Mouse (Mus musculus) gastrocnemius, adult 2 months (tissue): ENCODE measurements at regions not wholly inside any gene's neighbourhood (a gene's known extent, or its start where the extent isn't known, plus 50 kb on each side); places are given as distances from the start of the nearest gene placed in this dataset.

Experiments
- DNase-seq: peaks from one replicate; pipeline ENCODE4 v3.0.0; 2022
- H3K27ac ChIP-seq: fragments of 200-600 bp; 2 replicates; pipeline ENCODE4 v1.8.1; 2022; ENCODE audit warnings: mild to moderate bottlenecking
- H3K4me3 ChIP-seq: fragments of 200-600 bp; 2 replicates; pipeline ENCODE4 v1.8.1; 2022; ENCODE audit warnings: mild to moderate bottlenecking, moderate library complexity
- CTCF ChIP-seq: fragments of 200-600 bp; IDR thresholded peaks from 2 replicates; pipeline ENCODE4 v1.8.1; 2022; ENCODE audit warnings: antibody characterized with exemption, mild to moderate bottlenecking, moderate library complexity
- intact Hi-C: fragments of 180-260 bp; cut with DNase I; formaldehyde crosslinking; loops from one replicate; pipeline ENCODE4 v1.15.1; 2025

GRCm38 (mm10) chr9:76896347-76896746 is 149.2 kb downstream of the Tinag start:
- Histone ChIP-seq H3K27ac (no peak overlapping the region), H3K4me3 (no peak overlapping the region)
- TF ChIP-seq CTCF: no peak
- intact Hi-C loops: no loop called here
- DNase-seq: no peak

DNA sequence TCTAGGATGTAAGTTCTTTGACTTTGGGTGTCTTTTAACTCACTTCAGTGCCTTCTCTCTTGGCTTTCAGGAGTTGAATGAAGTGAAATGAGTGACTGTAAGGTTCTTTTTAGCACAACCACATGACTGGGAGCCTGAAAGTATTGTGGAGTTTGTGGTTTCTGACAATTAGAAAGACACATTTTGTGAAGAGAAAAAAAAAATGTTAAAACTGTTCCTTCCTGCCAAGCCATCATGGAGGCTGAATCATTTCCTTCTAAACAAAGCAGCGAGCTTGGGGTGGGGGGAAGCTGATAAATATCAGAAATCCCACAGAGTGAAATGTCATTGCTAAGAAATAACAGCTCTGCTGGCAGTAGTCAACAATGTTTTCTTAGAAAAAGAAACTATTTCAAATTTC is 163.8 kb downstream of the Tinag start:
- no peak overlapping the region for H3K27ac ChIP-seq
- H3K4me3 ChIP-seq: no peak overlapping the region
- intact Hi-C loops: no loop called here
- no peak for DNase-seq
- no peak for TF ChIP-seq CTCF

DNA sequence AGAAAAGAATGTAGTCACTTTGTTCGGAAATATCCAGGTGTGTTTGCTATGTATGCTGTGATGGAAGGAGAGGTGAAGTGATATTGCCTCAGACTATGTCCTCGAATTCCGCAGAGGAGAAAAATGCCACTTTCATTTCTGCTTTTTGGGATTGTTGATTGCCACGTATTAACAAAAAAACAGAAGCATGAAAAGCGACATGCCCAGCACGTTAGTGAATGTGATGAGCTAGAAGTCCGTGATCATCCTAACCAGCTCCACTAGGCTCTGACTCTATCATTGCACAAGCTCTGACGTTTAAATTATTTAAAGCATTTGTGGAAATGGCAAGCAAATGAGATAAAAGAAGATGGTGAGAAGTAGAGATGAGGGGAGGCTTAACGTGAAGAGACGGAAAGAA is 169.6 kb downstream of the Tinag start:
- H3K4me3 ChIP-seq: no peak overlapping the region
- TF ChIP-seq CTCF: no peak
- H3K27ac ChIP-seq: no peak overlapping the region
- intact Hi-C loops: no loop called here
- no peak for DNase-seq

DNA sequence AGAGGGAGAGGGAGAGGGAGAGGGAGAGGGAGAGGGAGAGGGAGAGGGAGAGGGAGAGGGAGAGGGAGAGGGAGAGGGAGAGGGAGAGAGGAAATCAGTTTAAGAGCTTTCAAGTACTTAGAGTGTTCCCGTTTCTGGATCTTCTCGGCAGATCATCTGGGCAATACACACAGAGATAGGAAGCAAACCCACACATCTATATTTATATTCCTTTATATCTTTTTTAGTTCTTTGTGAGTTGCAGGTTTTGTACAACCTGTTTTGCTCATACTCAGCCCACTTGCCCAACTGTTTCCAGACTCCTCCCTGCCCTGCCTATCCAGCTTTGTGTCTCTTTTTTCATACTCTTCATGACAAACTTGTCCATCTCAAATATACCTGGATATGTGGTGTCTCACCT is 173.2 kb downstream of the Tinag start:
- Histone ChIP-seq H3K4me3 (no peak overlapping the region), H3K27ac (no peak overlapping the region)
- intact Hi-C loops: no loop called here
- DNase-seq: no peak
- no peak for TF ChIP-seq CTCF

DNA sequence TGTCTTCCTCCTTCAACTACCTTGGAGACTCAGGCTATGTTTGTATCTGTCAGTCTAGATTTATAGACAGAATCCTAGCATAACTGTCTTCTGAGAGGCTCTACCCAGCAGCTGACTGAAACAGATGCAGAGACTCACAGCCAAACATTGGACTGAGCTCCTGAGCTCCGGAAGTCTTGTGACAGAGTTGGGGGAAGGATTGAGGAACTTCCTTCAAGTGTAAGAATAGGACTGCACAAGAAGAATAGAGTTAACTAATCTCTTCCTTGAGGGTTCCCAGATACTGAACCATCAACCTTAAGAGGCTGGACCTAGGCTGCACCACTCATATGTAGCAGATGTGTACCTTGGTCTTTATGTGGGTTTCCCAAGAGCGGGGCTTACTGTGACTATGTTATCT is 176.0 kb downstream of the Tinag start:
- intact Hi-C loops: no loop called here
- H3K4me3 ChIP-seq: no peak overlapping the region
- no peak overlapping the region for H3K27ac ChIP-seq
- DNase-seq: peak; percentile 11
- TF ChIP-seq CTCF: no peak

- H3K4me3 ChIP-seq: no peak overlapping the region
- TF ChIP-seq CTCF: no peak
- DNase-seq: no peak
- H3K27ac ChIP-seq: no peak overlapping the region
- intact Hi-C loops: no loop called here
These were observed 177.0 kb downstream of the Tinag start for GRCm38 (mm10) chr9:76868633-76869032.

GRCm38 (mm10) chr9:76822173-76822572 is 223.4 kb downstream of the Tinag start:
- DNase-seq: no peak
- Histone ChIP-seq H3K27ac (no peak overlapping the region), H3K4me3 (no peak overlapping the region)
- no peak for TF ChIP-seq CTCF
- intact Hi-C loops: no loop called here

DNA sequence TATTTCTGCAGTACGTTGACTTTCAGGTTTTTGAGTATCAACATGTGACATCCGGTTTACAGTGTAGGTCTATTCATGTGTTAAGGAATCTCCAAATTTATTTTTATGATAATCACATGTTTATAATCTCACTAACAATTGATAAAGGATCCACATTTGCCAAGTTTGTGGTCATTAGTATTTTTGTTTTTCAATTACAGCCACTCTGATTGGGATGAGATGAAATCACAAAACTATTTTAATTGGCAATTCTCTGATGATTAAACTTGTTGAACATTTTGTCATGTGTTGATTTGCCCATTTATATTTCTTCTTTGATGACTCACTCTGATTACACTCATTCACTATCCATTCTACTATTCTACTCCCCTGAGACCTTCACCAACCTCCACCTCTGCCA is 228.0 kb upstream of the Fam83b start:
- TF ChIP-seq CTCF: no peak
- intact Hi-C loops: no loop called here
- DNase-seq: no peak
- no peak overlapping the region for H3K4me3 ChIP-seq
- H3K27ac ChIP-seq: no peak overlapping the region

DNA sequence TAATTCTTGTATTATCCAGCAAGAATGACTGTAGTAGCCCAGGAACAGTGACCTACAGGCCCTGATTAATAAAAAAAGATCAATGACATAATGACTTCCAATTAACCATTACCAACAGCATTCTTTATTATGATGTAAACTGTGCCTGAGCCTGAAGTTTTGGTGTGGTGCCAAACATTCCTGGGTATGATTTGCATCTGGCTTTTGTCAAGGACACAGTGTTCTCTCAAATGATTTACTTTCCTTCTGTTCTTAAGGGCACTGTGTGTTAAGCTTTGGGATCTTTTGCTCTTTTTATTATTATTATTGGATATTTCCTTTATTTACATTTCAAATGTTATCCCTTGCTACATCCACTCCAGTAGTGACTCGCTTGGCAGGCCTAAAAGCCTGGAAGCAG is 221.7 kb upstream of the Fam83b start:
- TF ChIP-seq CTCF: no peak
- intact Hi-C loops: no loop called here
- Histone ChIP-seq H3K27ac (no peak overlapping the region), H3K4me3 (no peak overlapping the region)
- no peak for DNase-seq
